Mouse (Mus musculus) A20 (cell line): ENCODE results near the gene Cetn2.

Experiments
- DNase-seq: peaks from one replicate; pipeline ENCODE4 v3.0.0-alpha.2; 2011; ENCODE audit warnings: low read depth, low spot score

Gene Cetn2

DNA sequence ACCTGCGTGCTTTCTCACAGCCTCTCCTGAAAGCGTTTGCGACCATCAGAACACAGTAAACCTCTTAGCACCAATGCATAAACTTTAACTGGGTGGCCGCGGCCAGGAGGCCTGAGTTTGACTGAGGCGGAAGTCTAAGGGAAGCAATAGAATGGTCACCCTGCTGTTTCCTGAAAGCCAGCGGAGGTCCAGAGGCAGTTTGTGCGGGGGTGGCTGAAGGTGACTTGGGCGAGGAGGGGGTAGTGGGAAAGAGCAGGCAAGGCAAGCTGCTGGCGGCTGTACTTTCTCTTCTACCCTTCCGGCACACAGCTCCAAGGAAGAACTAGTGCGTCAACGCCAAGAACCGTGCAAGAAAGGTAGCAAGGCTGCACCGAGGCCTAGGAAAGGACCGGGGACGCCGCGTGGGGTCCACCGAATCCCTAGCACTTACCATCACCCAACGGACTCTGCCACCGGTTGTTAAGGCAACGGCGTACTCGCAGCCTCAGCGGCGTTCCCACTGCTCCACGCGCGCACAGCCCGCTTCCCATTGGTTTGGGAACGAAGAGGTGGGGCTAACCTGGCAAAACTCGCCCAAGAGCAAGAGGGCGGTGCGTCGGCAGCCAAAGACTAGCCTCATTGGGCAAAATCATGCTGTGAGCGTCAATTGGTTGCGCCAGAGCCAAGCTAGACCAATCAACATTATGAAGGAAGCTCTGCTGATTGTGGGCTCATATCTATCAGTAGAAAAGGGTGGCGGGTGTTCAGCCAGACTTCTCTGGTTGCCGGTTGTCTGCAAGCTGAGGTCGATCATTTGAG, at the start of gene Cetn2, which contains the start of gene Nsdhl:
Gene Cetn2, minus strand, starts transcription at position 528 of the 798 bp plus-strand sequence.
Gene Nsdhl, plus strand, starts transcription at position 674 of the 798 bp plus-strand sequence.
- peak; percentile 91 for DNase-seq

DNA sequence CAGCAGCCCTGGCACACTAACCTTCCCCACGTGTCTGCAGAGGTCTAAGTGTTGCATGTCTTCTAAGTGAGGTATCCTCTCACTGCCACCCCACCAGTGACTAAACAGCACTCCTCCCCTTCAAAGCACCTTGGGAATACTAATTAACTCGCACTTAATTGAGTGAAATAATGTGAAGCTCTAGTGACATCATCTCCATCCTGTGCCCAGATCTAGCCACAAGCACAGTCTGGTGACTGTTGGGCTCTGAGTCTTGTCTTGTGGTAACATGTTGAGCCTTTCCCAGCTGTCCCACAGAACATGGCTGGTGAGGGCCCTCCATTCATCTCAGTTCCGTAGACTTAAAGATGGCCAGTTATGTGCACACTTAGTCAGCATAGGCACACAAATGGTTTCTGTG, 44.5 kb upstream of the Cetn2 start:
- DNase-seq: no peak

DNA sequence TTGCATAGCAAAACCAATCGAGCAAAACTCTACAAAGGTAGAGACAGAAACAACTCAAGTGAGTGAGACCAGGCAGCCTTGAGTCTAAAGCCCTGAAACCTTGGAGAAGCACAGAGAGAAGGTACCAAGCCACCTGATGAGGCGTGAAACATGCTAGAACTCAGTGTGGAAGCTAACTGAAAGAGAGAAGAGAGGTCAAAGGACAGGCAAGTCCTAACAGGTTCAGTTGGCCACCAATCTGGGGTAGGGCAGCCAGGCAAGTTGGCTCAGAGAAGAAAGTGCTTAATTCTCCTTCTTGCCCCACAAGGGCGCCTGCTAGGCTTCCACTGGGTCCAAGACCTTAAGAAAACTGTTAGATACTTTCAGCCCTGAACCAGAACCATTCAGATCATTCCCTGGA, 43.3 kb upstream of the Cetn2 start:
- DNase-seq: no peak

DNA sequence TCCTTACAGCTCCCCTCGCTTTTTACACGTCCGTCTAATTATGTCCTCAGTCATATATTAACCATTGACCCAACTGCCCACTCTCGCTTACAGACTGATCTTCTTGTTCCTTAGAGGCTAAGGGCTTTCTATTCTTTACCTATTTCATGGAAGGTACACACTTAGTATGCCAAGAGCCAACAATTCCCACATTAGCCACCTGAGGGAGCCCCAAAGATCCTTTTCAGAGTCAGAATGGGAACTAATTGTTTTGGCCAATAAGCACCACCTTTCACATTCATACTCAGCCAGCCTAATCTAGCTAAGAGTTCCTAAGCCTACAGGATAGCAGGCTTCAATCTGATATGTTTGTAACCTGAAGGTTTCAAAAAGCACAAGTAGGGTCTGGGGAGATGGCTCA, 42.2 kb upstream of the Cetn2 start:
- DNase-seq: peak; percentile 10

DNA sequence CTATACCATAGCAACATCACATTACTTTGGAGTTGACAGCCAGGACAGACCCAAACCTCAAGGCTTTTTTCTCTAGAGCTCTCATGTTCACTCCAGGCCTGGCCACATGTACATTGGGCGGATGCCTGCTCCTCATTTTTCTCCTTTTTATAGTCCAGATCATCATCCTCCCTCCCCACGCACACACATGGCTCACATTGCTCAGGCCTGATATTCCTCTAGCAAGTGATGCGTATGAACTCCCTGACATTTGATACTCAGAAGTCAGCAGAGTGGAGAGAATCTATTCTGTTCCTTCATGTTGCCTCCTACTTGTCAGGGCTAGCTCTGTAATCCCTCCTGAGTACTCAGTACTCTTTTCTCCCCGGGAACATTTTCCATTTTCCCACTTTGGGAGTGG, 38.3 kb upstream of the Cetn2 start:
- DNase-seq: no peak

DNA sequence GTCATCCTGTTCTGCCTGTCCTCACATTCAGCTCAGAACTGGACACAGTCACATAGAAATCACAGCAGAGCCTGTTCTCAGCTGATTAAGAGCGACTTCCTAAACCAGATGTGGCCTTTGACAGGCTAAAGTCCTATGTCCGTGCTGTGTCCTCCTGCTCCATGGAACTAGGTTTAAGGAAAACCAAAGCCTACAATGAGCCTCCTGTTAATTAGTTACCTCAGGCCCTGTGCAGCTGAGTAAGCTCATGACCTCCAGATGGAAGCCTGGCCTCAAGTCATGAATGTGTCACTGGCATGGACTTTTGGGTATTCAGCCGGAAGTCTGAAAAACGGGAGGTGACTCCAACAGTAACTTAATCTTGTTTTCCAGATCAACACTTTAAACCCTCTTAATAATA, 35.3 kb upstream of the Cetn2 start:
- no peak for DNase-seq

DNA sequence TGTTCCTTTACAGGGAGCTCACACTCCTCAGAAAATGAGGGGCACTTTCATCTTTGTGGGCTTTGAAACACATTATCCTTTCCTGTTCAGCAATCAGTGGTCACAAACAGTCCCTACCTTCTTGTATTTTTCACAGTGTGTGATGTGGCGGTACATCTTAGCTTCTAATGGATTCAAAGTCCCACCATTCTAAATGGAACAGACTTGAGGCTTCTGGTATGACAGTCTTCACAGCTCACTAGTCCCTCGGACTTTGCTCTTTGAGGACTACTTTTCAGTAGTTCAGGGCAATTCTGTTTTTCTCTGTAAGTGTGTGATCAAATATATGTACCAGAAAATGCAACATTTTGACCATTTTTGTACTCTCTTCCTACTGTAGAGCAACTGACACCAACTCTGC, 3.2 kb upstream of the Cetn2 start:
- DNase-seq: no peak

DNA sequence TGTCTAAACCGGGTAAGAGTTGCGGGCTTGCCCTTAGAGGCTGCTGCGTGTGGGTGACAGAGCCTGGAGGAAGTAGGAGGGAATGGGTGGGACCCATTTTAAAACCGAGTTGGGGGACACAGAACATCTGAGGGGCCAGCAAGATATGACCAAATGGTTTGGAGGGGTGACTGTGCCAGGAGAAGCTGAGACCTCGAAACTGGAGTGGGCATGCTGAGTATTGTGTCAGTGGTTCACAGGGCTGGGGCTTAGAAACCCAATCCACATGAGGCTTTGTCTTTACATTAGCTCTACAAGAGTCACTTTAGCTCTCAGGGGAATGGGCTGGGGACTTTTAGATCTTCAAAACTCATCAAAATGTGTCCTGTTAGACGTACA, 460 bp upstream of the Cetn2 start:
- no peak for DNase-seq

DNA sequence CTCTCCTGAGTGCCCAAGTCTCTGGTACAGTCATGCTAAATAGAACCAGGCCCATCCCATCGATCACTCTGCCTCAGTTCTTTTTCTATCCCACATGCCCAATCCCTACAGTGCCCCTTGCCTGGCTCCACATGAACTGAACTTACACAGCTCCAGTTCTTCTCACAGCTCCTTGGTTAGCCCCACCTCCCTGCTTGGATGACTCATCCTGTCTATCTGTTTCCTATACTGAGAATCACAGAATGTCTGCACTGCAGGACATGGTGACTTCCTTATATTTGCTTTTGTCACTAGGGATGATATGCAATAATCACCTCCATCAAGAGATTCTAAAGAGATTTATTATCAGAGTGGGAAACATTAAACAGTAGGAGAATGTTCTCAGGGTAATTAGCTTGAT, 6.6 kb downstream of the Cetn2 start:
- DNase-seq: no peak

DNA sequence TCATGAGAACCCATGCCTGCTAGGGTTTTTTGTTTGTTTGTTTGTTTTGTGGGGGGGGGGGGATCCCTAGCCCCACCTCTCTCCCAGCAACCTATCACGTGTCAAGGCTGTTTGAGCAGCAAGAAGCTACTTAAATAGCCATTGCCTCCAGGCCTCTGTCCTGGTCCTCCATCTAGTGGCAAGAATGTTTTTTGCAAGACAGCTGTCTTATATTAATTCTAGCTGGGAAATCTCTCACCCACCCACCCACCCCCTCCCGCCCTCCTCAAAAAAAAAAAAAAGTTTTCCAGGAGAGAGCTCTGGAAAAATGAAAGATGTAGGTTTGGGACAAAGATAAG, 9.8 kb downstream of the Cetn2 start:
- peak; percentile 20 for DNase-seq

DNA sequence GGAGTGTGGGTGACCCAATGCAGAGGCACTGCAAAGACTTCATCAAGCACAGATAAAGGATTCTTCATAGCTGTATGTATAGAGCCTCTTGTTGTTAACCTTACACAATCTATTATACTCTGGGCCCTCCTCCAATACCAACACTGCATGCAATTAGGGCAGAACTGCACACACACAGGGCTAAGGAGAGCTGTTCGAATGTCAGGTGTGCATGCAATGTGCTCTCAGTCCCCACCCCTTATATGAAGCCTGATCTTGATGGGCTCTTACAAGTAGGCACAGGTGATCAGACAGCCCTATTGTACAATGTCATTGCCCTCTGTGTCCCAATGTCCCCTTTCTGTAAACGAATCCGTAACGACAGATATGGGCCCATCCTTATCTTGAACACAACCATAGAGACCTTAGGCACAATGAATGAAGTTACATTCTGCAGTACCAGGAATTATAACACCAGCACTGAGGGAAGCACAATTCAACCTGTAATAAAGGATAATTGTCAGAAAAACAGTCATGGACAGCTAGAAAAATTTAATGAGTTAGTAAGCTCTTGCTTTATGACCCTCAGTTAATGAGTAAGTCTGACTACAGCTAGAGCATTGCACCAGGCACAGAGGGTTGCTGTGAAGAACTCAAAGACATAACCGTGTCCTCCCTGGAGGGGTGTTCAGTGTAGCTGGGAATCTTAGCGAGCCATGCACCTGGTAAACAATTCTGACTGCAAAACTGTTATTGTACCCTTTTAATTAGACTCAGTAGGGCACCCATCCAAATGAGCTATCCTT, 10.4 kb downstream of the Cetn2 start:
- DNase-seq: no peak

DNA sequence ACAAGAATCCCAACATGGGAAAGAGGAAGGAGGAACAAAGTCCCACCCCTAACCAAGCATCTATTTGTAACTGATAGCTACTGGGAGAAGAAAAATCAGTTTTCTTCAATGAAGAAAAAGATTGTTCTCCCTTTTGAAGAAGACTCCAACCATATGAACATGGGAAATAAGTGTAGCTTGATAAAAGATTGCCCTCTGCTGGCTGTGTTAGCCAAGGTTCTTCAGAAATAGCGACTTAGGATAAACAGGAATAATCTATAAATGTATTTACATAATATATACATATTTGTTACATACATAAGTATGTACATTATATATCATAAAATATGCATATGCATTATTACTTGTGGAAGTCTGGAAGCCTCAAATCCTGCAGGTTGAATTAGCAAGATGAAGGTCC, 15.7 kb downstream of the Cetn2 start:
- no peak for DNase-seq

DNA sequence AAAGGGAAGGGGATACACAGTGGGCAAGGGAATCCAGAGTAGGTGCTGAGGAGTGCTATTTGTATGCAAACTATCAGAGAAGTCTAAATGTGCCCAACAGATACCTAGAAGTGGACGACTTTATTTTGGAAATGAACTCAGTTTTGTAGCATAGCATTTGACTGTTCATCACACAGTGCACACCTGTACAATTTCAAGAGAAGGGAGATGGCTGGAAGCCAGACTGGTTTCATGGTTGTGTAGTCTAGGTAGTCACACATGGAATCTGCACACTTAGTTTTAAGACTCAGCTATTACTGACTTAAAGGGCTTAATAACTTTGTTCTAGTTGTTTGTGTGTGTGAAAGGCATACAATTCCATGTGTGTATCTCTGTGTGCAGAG, 22.2 kb downstream of the Cetn2 start:
- no peak for DNase-seq

DNA sequence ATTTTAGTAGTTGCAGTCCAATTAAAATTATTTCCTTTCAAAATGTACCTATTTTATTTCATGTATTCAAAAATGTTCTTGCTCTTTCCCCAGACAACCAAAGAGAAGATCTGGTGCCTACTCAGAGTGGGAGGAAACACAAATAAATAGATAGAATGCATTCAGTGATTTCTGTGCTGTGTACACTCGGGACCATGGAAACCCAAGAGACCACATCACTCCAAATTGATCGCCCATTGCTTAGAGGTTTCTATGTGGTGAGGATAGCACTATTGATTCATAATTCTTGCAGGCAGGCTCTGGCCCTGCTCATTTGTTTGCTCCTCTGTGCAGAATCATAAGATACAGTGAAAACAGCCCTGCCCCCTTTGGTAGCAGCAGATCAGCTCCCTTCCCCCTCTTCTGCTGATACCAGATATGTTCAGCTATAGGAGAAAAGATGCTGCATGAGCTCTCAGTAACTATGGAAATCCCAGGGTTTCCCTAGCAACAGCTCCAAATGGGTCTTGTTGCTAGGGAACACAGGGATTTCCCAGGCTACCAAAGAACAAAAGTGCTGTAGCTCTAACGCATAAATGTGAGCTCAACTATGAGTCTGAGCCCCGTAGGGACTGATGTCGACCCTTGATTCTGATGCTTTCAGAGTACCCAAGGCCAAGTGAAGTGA, 22.7 kb downstream of the Cetn2 start:
- no peak for DNase-seq
